Mouse (Mus musculus): Measurements from ENCODE around the gene Ythdf1. TPM values are rescaled to one million over a fixed set of nuclear protein-coding genes. Genes with fewer than 3 reads are reported as not detected.

Gene Ythdf1
- polyA plus RNA-seq, 1 experiment from 2014 or later: 27.1 TPM

DNA sequence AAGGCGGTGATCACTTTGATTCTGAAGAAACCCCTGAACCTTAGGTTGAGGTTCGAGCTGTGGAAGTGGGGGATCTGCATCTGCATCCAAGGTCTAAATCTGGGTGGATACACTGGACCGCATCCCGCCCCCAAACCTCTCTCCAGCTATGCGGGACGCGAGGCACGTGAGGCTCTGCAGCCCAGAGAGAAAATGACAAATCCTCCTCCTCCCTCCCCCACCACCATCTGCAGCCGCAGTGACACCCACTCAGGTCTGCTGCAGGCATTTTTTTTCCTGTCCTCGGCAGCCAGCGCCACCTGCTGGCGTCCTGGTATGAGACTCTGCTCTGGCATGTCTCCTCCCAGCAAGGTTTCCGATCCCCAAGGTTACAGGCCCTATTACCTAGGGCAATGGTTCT, 26.0 kb downstream of the Ythdf1 start:
- under 1% methylated on average over 13 of the region's 13 CpGs for WGBS
- Histone ChIP-seq H3K27ac (ENCODE audit: low read length) (no peak overlapping the region), H3K9me3 (ENCODE audit: low read length) (no peaks in the 10 kb centered on the region), H3K27me3 (ENCODE audit: insufficient read depth, low read length) (peaks cover 67% of the 10 kb centered on the region), H3K9ac (replicated peaks; ENCODE audit: low read length) (no peak overlapping the region), H3K4me2 (replicated peaks; ENCODE audit: low read depth, low read length) (peak overlapping the region; percentile 77; the same call in 1 of the 2 replicates), H3K4me3 (ENCODE audit: low read length) (peak overlapping the region; percentile 48; the same call in 1 of the 2 replicates), H3K4me1 (ENCODE audit: insufficient read depth, low read length) (peaks cover 40% of the 10 kb centered on the region), H3K36me3 (ENCODE audit: insufficient read depth, low read length) (no peaks in the 10 kb centered on the region)
- peak; percentile 25; the same call in 1 of the 2 replicates for ATAC-seq (ENCODE audit: low FRiP score, low TSS enrichment)

DNA sequence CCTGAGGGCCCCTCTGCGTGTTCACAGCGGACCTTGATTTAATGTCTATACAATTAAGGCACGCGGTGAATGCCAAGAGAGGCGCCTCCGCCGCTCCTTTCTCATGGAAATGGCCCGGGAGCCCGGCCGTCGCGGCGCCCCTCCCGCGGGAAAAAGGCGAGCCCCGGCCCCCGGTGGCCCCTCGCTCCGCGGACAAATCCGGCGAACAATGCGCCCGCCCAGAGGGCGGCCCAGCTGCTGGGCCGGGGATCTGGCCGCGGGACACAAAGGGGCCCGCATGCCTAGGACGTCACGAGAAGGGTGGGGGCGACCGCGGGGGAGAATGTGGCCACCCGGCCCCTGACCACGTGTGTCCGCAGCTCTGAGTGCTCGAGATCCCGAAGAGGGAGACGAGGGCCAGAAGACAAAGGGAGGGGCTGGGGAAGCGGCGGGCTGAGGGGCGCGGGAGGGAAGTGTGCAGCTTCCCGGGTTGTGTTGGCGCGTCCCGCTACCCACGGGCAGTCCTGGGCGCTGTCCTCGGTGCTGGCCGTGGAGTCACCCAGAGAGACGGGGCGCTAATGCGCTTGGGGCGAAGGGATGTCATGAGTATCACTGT, 26.6 kb downstream of the Ythdf1 start:
- Histone ChIP-seq H3K27ac (ENCODE audit: low read length) (no peak overlapping the region), H3K9me3 (ENCODE audit: low read length) (no peaks in the 10 kb centered on the region), H3K4me3 (ENCODE audit: low read length) (peak overlapping the region; percentile 48), H3K4me2 (replicated peaks; ENCODE audit: low read depth, low read length) (peak overlapping the region; percentile 77), H3K9ac (replicated peaks; ENCODE audit: low read length) (no peak overlapping the region), H3K4me1 (ENCODE audit: insufficient read depth, low read length) (peaks cover 42% of the 10 kb centered on the region), H3K27me3 (ENCODE audit: insufficient read depth, low read length) (peaks cover 73% of the 10 kb centered on the region), H3K36me3 (ENCODE audit: insufficient read depth, low read length) (no peaks in the 10 kb centered on the region)
- ATAC-seq (ENCODE audit: low FRiP score, low TSS enrichment): 0 out of 2 replicates have a peak, but pooled peaks have one; percentile 13
- WGBS: under 1% methylated on average over 55 of the region's 57 CpGs

DNA sequence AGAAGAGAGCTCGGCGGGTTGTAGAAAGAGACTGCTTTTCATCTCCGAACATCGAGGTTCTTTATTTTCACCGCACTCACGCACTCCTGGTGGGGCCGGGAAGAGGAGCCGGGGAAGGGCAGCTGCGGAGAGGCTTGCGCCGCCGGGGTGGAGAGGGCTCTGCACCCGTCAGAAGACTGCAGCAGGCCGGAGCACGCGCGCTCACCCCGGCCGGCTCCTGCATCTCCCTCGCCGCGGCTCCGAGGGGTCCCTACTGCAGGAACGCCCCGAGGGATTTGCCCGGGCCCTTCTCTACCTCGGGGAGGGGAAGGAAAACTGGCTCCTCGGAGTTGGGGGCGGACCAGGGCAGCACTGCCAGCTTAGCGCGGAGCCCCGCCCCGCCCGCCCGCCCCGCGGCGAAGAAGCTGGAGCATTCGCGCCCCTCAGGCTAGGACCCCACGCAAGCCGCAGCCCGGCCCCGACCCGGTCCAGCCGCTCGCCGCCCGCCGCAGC, 27.2 kb downstream of the Ythdf1 start:
- peaks cover 78% of the 10 kb centered on the region for H3K27me3 ChIP-seq (ENCODE audit: insufficient read depth, low read length)
- H3K4me3 ChIP-seq (ENCODE audit: low read length): peak overlapping the region; percentile 48
- H3K36me3 ChIP-seq (ENCODE audit: insufficient read depth, low read length): no peaks in the 10 kb centered on the region
- peaks cover 42% of the 10 kb centered on the region for H3K4me1 ChIP-seq (ENCODE audit: insufficient read depth, low read length)
- no peak overlapping the region for H3K27ac ChIP-seq (ENCODE audit: low read length)
- 0% methylated on average over 42 of the region's 50 CpGs for WGBS
- H3K9ac ChIP-seq (replicated peaks; ENCODE audit: low read length): 0 out of 2 replicates have a peak overlapping the region, but pooled peaks have one; percentile 7
- ATAC-seq (ENCODE audit: low FRiP score, low TSS enrichment): 0 out of 2 replicates have a peak, but pooled peaks have one; percentile 7
- H3K9me3 ChIP-seq (ENCODE audit: low read length): no peaks in the 10 kb centered on the region
- H3K4me2 ChIP-seq (replicated peaks; ENCODE audit: low read depth, low read length): peak overlapping the region; percentile 77

DNA sequence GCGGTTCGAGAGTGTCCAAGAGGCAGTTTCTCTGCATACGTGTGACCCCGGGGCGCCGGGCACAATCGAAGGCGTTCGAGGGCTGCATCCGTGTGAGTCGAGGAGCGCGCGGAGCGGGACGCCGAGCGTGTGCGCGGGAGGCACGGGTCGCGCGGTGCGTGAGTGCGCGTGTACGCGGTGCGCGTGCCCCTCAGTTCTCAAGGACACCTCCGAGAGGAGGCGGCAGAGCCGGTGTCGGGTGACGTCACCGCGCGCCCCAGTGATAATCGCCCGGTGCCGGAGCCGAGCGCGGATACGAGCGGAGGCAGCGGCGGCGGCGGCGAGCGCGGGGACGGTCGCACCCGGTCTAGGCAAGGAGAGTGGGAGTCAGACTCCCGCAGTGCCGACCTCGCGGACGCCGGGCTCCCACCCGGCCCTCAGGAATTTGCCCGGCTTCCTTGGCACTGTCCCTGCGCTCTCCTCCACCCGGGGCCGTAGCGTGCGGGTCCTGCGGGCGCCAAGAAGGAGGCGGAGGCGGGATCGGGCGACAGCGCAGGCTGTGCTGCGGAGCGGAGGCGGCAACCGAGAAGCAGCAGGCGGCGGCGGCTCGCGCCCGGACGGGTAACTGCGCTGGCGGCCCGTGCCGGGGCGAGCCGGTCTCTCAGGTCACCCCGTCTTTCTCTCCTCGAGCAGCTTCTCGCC, 27.8 kb downstream of the Ythdf1 start:
- Histone ChIP-seq H3K27me3 (ENCODE audit: insufficient read depth, low read length) (peaks cover 85% of the 10 kb centered on the region), H3K4me1 (ENCODE audit: insufficient read depth, low read length) (peaks cover 42% of the 10 kb centered on the region), H3K9me3 (ENCODE audit: low read length) (no peaks in the 10 kb centered on the region), H3K9ac (replicated peaks; ENCODE audit: low read length) (0 out of 2 replicates have a peak overlapping the region, but pooled peaks have one; percentile 7), H3K36me3 (ENCODE audit: insufficient read depth, low read length) (no peaks in the 10 kb centered on the region), H3K4me2 (replicated peaks; ENCODE audit: low read depth, low read length) (peak overlapping the region; percentile 77), H3K27ac (ENCODE audit: low read length) (no peak overlapping the region), H3K4me3 (ENCODE audit: low read length) (peak overlapping the region; percentile 48)
- ATAC-seq (ENCODE audit: low FRiP score, low TSS enrichment): no peak
- WGBS: under 1% methylated on average over 96 of the region's 97 CpGs

DNA sequence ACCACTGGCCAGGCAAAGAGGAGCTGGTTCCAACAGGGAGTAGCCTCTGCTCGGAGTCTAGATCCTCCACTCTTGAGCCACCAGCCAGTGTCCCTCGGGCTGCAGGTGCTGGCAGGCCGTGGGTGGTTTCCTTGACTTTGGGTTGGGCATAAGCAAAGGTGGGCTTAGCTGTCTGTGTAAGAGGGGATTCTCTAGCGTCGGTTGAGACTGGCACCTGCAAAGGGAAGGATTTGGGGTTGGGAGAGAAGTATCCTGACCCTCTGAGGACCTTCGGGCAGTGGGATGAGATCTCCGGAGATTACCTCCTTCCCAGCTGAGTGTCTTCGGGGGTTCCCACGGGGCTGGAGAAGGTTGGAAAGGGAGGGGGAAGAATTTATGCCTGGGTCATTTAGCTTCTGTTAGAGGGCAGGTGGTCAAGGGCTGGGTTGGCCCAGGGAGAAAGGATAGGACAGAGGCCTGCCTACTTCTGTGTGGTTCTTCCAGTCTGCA, 28.9 kb downstream of the Ythdf1 start:
- H3K4me3 ChIP-seq (ENCODE audit: low read length): no peak overlapping the region
- H3K9me3 ChIP-seq (ENCODE audit: low read length): no peaks in the 10 kb centered on the region
- no peak overlapping the region for H3K27ac ChIP-seq (ENCODE audit: low read length)
- H3K9ac ChIP-seq (replicated peaks; ENCODE audit: low read length): no peak overlapping the region
- no peaks in the 10 kb centered on the region for H3K36me3 ChIP-seq (ENCODE audit: insufficient read depth, low read length)
- ATAC-seq (ENCODE audit: low FRiP score, low TSS enrichment): no peak
- H3K27me3 ChIP-seq (ENCODE audit: insufficient read depth, low read length): peaks cover 90% of the 10 kb centered on the region
- no peak overlapping the region for H3K4me2 ChIP-seq (replicated peaks; ENCODE audit: low read depth, low read length)
- peaks cover 42% of the 10 kb centered on the region for H3K4me1 ChIP-seq (ENCODE audit: insufficient read depth, low read length)
- 3% methylated on average over 9 of the region's 9 CpGs for WGBS

DNA sequence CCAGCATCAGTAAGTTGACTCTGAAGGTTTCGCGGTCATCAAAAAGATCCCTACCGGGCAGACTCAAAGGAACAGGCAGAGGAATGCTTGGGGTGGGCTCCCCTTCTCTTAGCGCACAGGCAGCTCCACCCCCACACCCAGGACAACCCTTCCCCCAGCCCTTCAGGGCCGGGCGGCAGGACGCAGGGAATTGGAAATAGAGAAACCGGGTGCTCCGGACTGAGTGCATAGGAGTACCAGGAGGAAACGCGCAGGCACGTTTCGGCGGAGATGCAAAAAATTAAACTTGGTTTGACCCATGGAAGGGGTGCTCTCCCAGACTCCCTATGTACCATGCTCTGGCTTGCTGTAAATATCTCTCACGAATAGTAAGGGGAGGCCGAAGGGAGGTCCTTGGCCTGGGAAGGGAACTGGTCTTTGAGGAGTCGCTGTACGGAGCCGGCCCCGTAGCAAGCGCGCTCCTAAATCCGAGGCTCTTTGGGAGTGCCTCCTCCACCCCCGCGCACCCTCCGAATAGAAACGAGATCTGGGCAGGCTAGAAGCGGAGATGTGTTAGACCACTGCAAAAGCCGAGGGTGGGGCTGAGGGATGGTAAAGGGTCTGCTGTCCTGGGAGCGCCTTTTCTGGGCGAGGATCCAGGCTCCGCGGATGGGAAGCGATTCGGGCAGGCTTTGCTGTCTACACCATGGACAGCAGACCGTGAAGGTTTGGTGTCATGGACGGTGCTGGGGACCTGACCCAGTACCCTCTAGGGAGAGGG, 29.5 kb downstream of the Ythdf1 start:
- no peak for ATAC-seq (ENCODE audit: low FRiP score, low TSS enrichment)
- no peaks in the 10 kb centered on the region for H3K9me3 ChIP-seq (ENCODE audit: low read length)
- H3K4me3 ChIP-seq (ENCODE audit: low read length): peak overlapping the region; percentile 32
- no peak overlapping the region for H3K27ac ChIP-seq (ENCODE audit: low read length)
- under 1% methylated on average over 37 of the region's 37 CpGs for WGBS
- H3K4me1 ChIP-seq (ENCODE audit: insufficient read depth, low read length): peaks cover 42% of the 10 kb centered on the region
- peak overlapping the region; percentile 42 for H3K4me2 ChIP-seq (replicated peaks; ENCODE audit: low read depth, low read length)
- H3K36me3 ChIP-seq (ENCODE audit: insufficient read depth, low read length): no peaks in the 10 kb centered on the region
- H3K27me3 ChIP-seq (ENCODE audit: insufficient read depth, low read length): peaks cover 90% of the 10 kb centered on the region
- no peak overlapping the region for H3K9ac ChIP-seq (replicated peaks; ENCODE audit: low read length)

DNA sequence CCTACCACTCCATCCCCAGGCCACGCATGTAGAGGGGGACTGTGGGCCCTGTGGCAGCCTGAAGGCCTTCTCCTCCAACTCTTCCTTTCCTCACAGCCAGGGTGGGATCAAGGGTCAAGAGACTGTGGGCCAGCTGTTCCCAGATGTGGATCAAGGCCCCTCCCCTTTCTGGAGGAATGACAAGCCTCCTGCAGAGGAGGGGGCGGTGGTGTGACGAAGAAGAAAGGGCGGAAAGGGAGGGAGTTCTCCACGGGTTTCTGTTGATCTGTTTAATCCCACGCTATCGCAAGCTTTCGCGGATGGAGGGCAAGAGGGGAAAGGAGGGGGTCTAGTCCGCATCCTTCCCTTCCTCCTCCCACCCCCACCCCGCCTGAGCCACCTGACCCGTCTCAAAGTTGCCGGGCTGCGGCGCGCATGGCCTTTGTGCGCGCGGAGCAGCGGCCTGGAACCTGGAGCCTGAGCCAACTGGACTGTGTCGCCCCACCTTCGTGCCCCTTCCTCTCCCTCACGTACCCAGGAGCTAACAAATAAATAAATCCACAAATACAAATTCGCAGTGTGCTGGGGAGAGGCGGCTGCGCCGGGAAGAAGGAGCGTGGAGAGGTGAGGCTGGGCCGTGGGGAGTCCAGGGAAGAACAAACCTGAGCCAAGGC, 30.2 kb downstream of the Ythdf1 start:
- H3K27me3 ChIP-seq (ENCODE audit: insufficient read depth, low read length): peaks cover 85% of the 10 kb centered on the region
- WGBS: 2% methylated on average over 27 of the region's 29 CpGs
- H3K9me3 ChIP-seq (ENCODE audit: low read length): no peaks in the 10 kb centered on the region
- no peak overlapping the region for H3K27ac ChIP-seq (ENCODE audit: low read length)
- peak overlapping the region; percentile 32 for H3K4me3 ChIP-seq (ENCODE audit: low read length)
- no peak overlapping the region for H3K9ac ChIP-seq (replicated peaks; ENCODE audit: low read length)
- peak overlapping the region; percentile 42 for H3K4me2 ChIP-seq (replicated peaks; ENCODE audit: low read depth, low read length)
- ATAC-seq (ENCODE audit: low FRiP score, low TSS enrichment): 0 out of 2 replicates have a peak, but pooled peaks have one; percentile 16
- H3K36me3 ChIP-seq (ENCODE audit: insufficient read depth, low read length): no peaks in the 10 kb centered on the region
- peaks cover 42% of the 10 kb centered on the region for H3K4me1 ChIP-seq (ENCODE audit: insufficient read depth, low read length)

DNA sequence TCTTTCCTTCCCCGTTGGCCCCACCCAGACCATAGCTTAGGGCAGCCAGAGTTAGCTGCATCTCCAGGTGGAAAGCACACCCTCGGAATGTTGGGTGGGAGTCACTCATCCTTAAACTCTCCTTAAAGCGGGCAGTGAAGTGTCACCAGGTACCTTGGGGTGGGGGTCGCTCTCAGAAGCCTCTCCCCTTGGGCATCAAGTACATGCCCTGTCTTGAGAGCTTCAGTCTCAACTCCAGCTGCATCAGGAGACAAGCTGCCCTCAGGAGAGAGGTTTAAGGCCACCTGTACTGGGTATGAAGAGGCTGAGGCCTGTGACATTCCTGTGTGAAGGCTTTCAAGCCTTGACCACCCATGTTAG, 30.8 kb downstream of the Ythdf1 start:
- Histone ChIP-seq H3K4me3 (ENCODE audit: low read length) (no peak overlapping the region), H3K9me3 (ENCODE audit: low read length) (no peaks in the 10 kb centered on the region), H3K4me1 (ENCODE audit: insufficient read depth, low read length) (peaks cover 42% of the 10 kb centered on the region), H3K27ac (ENCODE audit: low read length) (no peak overlapping the region), H3K9ac (replicated peaks; ENCODE audit: low read length) (no peak overlapping the region), H3K36me3 (ENCODE audit: insufficient read depth, low read length) (no peaks in the 10 kb centered on the region), H3K4me2 (replicated peaks; ENCODE audit: low read depth, low read length) (no peak overlapping the region), H3K27me3 (ENCODE audit: insufficient read depth, low read length) (peaks cover 79% of the 10 kb centered on the region)
- 13% methylated on average over 4 of the region's 4 CpGs for WGBS
- no peak for ATAC-seq (ENCODE audit: low FRiP score, low TSS enrichment)

DNA sequence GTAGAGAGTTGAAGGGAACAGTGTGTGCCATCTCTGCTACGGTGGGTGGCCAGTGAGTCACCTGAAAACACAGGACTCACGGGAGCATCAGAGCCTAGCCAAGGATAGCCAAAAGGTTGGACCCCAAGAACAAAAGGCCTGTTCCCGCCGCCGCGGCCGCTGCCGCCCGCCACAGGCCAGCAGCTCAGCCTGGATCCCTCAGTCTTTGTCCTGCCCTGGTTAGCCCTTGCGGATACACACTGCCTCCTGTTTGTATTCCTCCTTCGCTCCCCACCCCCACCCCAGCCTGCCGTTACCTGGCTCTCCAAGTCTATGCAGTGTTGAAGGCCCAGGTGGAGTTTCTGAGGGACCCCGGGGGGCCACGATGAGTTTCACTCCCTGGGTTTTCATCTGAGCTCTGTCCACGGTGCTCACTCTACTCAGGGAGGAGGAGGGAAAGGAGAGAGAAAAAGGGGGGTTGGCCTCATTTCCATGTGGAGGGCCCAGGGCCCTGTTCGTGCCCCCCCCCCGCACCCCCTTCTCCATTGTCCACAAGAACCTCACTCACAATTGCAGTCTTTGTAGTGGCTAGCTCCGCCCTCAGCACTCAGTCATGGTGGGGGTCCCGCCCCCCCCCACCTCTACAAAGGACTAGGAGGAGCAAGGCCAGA, 31.4 kb downstream of the Ythdf1 start:
- 13% methylated on average over 19 of the region's 19 CpGs for WGBS
- no peak overlapping the region for H3K27ac ChIP-seq (ENCODE audit: low read length)
- H3K9me3 ChIP-seq (ENCODE audit: low read length): no peaks in the 10 kb centered on the region
- no peak overlapping the region for H3K9ac ChIP-seq (replicated peaks; ENCODE audit: low read length)
- peaks cover 38% of the 10 kb centered on the region for H3K4me1 ChIP-seq (ENCODE audit: insufficient read depth, low read length)
- H3K27me3 ChIP-seq (ENCODE audit: insufficient read depth, low read length): peaks cover 74% of the 10 kb centered on the region
- H3K4me3 ChIP-seq (ENCODE audit: low read length): no peak overlapping the region
- no peak overlapping the region for H3K4me2 ChIP-seq (replicated peaks; ENCODE audit: low read depth, low read length)
- no peaks in the 10 kb centered on the region for H3K36me3 ChIP-seq (ENCODE audit: insufficient read depth, low read length)
- no peak for ATAC-seq (ENCODE audit: low FRiP score, low TSS enrichment)
